Mouse (Mus musculus): ENCODE data around the gene Agtpbp1. TPM values are rescaled to one million over a fixed set of nuclear protein-coding genes. Genes with fewer than 3 reads are reported as not detected.

The Agtpbp1 gene
- polyA plus RNA-seq, 1 experiment from 2014 or later, result 30.1 TPM

DNA sequence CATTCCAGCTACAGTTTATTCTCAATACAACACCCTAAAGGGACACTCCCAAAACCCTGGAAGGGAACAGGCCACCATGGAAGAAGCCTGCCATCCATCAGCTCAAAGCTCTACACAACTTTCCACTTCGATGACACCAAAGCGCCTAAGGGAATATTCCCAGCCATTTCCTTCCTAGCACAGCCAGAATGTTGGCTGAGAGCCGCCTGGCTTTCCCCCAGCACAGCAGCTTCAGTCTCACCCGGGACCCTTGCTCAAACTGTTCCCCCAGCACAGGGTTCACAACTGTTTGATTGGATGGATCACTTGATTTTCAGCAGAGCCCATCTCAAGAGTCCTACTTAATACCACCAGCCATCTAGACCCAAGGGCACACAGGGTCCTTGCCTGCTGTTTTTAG is 37.3 kb downstream of the Agtpbp1 start:
- H3K9me3 ChIP-seq (replicated peaks), result no peaks in the 10 kb centered on the region
- no peak overlapping the region for H3K9ac ChIP-seq
- no peak for ATAC-seq
- H3K4me3 ChIP-seq, result no peak overlapping the region
- no peaks in the 10 kb centered on the region for H3K27me3 ChIP-seq
- peaks cover 3% of the 10 kb centered on the region; the same call in 1 of the 2 replicates for H3K4me1 ChIP-seq
- H3K36me3 ChIP-seq (ENCODE audit: poor library complexity, severe bottlenecking), result no peaks in the 10 kb centered on the region
- H3K4me2 ChIP-seq, result no peak overlapping the region
- 83% methylated on average over 4 of the region's 4 CpGs for WGBS
- no peak overlapping the region for H3K27ac ChIP-seq

DNA sequence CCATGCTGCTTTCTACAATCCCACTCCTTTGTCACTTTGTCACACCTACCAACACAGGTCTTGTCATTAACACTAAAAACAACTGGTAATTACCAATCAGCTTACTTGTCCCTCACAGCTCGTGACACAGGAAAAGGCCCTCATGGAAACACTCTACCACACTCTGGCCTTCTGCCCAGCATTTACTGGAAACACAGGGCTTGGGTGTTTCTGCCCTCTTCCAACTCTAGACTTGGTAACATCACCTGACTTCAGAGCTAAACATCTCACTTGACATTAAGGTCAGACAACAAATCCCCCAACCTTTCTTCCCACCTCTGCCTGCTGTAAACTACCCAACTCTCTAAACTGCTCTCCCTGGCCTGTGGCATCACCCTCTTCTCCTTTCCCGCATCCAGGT is 37.9 kb downstream of the Agtpbp1 start:
- no peak overlapping the region for H3K4me3 ChIP-seq
- ATAC-seq, result no peak
- H3K9ac ChIP-seq, result no peak overlapping the region
- H3K36me3 ChIP-seq (ENCODE audit: poor library complexity, severe bottlenecking), result no peaks in the 10 kb centered on the region
- peaks cover 3% of the 10 kb centered on the region; the same call in 1 of the 2 replicates for H3K4me1 ChIP-seq
- no peak overlapping the region for H3K27ac ChIP-seq
- no peak overlapping the region for H3K4me2 ChIP-seq
- no peaks in the 10 kb centered on the region for H3K9me3 ChIP-seq (replicated peaks)
- WGBS, result 72% methylated on average over 2 of the region's 2 CpGs
- no peaks in the 10 kb centered on the region for H3K27me3 ChIP-seq

DNA sequence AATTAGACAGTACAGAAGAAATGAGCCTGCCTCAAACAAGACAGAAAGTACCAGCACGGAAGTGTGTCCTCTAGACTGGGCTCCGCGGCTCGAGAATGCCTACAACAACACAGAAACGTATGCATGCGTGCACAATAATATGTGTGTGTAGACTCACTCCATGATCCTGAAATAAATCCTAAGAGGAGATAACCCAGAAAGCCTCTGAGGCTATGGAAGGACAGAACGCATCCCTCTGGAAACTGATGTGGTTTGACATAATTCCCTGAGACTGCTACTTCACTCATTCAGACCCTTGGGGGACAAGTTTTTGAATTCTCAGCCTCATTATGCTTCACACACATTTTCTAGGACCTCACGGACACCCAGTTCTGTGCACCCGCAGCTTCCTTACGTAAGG is 42.6 kb downstream of the Agtpbp1 start:
- no peak overlapping the region for H3K4me2 ChIP-seq
- no peak overlapping the region for H3K9ac ChIP-seq
- 88% methylated on average over 10 of the region's 10 CpGs for WGBS
- no peak overlapping the region for H3K4me3 ChIP-seq
- H3K36me3 ChIP-seq (ENCODE audit: poor library complexity, severe bottlenecking), result 0 out of 2 replicates have a peak, but pooled peaks cover 3% of the 10 kb centered on the region
- no peaks in the 10 kb centered on the region for H3K4me1 ChIP-seq
- no peaks in the 10 kb centered on the region for H3K9me3 ChIP-seq (replicated peaks)
- no peak for ATAC-seq
- H3K27ac ChIP-seq, result no peak overlapping the region
- H3K27me3 ChIP-seq, result no peaks in the 10 kb centered on the region

- H3K4me2 ChIP-seq, result no peak overlapping the region
- no peak overlapping the region for H3K9ac ChIP-seq
- no peaks in the 10 kb centered on the region for H3K27me3 ChIP-seq
- no peak overlapping the region for H3K27ac ChIP-seq
- WGBS, result 78% methylated on average over 5 of the region's 5 CpGs
- no peak for ATAC-seq
- no peaks in the 10 kb centered on the region for H3K9me3 ChIP-seq (replicated peaks)
- H3K36me3 ChIP-seq (ENCODE audit: poor library complexity, severe bottlenecking), result peaks cover 3% of the 10 kb centered on the region; the same call in 1 of the 2 replicates
- H3K4me1 ChIP-seq, result no peaks in the 10 kb centered on the region
- H3K4me3 ChIP-seq, result no peak overlapping the region
These were observed 45.0 kb downstream of the Agtpbp1 start for GRCm38 (mm10) chr13:59540030-59540429.

GRCm38 (mm10) chr13:59538661-59539060 is 46.4 kb downstream of the Agtpbp1 start:
- 96% methylated on average over 5 of the region's 5 CpGs for WGBS

DNA sequence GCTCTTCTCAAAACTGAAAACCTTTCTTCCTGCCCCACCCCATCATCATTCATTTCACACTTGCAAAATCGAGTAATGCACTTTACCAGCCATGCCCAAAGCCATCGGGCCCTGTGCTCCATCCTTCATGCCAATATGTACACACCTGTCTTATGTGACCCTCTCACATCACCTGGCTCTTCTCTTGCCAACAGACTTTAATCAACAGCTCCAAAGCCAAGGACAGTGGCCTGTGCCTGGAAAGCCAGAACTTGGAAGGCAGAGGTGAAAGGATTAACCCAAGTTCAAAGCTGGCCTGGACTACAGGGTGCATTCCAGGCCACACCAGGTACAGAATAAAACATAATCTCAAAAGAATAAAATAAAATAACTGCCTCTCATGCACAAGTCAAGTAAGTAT is 48.4 kb downstream of the Agtpbp1 start:
- no peak overlapping the region for H3K4me3 ChIP-seq
- no peak overlapping the region for H3K9ac ChIP-seq
- H3K4me1 ChIP-seq, result no peaks in the 10 kb centered on the region
- 86% methylated on average over 2 of the region's 2 CpGs for WGBS
- no peak for ATAC-seq
- no peak overlapping the region for H3K27ac ChIP-seq
- no peaks in the 10 kb centered on the region for H3K9me3 ChIP-seq (replicated peaks)
- H3K27me3 ChIP-seq, result no peaks in the 10 kb centered on the region
- peaks cover 14% of the 10 kb centered on the region for H3K36me3 ChIP-seq (ENCODE audit: poor library complexity, severe bottlenecking)
- H3K4me2 ChIP-seq, result no peak overlapping the region

More at GRCm38 (mm10) chr13:59538661-59539060, 46.4 kb downstream of the Agtpbp1 start:
- no peak for ATAC-seq
- no peak overlapping the region for H3K4me2 ChIP-seq
- H3K27ac ChIP-seq, result no peak overlapping the region
- H3K9ac ChIP-seq, result no peak overlapping the region
- no peaks in the 10 kb centered on the region for H3K4me1 ChIP-seq
- H3K36me3 ChIP-seq (ENCODE audit: poor library complexity, severe bottlenecking), result peaks cover 3% of the 10 kb centered on the region; the same call in 1 of the 2 replicates
- no peak overlapping the region for H3K4me3 ChIP-seq
- no peaks in the 10 kb centered on the region for H3K27me3 ChIP-seq
- H3K9me3 ChIP-seq (replicated peaks), result no peaks in the 10 kb centered on the region

DNA sequence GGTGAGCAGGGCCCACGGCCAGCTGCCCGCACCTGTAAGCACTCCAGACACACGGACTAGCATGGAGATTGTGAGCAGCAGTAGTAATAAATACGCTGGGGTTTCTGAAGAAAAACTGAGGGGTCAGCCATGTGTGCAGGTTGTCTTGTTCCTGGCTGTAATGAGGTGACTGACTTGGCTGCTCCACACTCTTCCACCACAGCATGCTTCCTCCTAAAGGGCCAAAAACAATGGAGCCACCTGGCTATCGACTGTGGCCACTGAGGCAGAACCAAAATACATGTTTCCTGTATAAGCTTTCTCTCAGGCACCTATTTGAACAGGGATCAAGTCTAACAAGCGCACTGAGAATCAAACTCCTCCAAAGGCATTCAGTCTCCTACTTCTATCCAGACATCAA is 49.3 kb downstream of the Agtpbp1 start:
- Histone ChIP-seq H3K4me2 (no peak overlapping the region), H3K4me1 (no peaks in the 10 kb centered on the region), H3K4me3 (no peak overlapping the region), H3K36me3 (ENCODE audit: poor library complexity, severe bottlenecking) (peaks cover 20% of the 10 kb centered on the region), H3K27me3 (no peaks in the 10 kb centered on the region), H3K9ac (no peak overlapping the region), H3K27ac (no peak overlapping the region), H3K9me3 (replicated peaks) (no peaks in the 10 kb centered on the region)
- no peak for ATAC-seq
- WGBS, result 86% methylated on average over 6 of the region's 6 CpGs

GRCm38 (mm10) chr13:59534301-59534700 is 50.7 kb downstream of the Agtpbp1 start:
- no peak for ATAC-seq
- Histone ChIP-seq H3K9me3 (replicated peaks) (no peaks in the 10 kb centered on the region), H3K27me3 (no peaks in the 10 kb centered on the region), H3K36me3 (ENCODE audit: poor library complexity, severe bottlenecking) (peaks cover 20% of the 10 kb centered on the region), H3K4me3 (no peak overlapping the region), H3K27ac (no peak overlapping the region), H3K9ac (no peak overlapping the region), H3K4me2 (no peak overlapping the region), H3K4me1 (no peaks in the 10 kb centered on the region)
- 72% methylated on average over 4 of the region's 4 CpGs for WGBS

DNA sequence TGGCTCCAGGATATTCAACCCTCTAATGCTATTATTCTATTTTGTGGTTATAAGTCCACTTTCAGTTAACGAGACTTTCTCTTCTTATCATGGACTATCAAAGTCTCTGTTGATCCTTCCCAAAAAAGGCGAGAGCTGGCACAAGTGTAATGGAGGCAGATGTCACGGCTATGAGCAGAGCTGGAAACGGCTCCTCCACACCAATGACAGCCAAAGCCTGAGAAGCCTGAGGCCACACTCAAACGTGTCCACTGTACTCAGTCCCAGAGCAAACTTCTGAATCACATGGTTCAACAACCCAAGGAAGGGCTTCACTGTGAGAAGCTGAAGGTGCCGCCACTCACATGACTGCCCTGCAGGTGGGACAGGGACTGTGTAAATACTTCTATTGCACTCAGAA is 51.7 kb downstream of the Agtpbp1 start:
- H3K36me3 ChIP-seq (ENCODE audit: poor library complexity, severe bottlenecking), result peaks cover 20% of the 10 kb centered on the region
- H3K27me3 ChIP-seq, result no peaks in the 10 kb centered on the region
- WGBS, result 75% methylated on average over 6 of the region's 6 CpGs
- ATAC-seq, result no peak
- no peaks in the 10 kb centered on the region for H3K4me1 ChIP-seq
- no peaks in the 10 kb centered on the region for H3K9me3 ChIP-seq (replicated peaks)
- no peak overlapping the region for H3K27ac ChIP-seq
- H3K4me2 ChIP-seq, result no peak overlapping the region
- H3K4me3 ChIP-seq, result no peak overlapping the region
- no peak overlapping the region for H3K9ac ChIP-seq

DNA sequence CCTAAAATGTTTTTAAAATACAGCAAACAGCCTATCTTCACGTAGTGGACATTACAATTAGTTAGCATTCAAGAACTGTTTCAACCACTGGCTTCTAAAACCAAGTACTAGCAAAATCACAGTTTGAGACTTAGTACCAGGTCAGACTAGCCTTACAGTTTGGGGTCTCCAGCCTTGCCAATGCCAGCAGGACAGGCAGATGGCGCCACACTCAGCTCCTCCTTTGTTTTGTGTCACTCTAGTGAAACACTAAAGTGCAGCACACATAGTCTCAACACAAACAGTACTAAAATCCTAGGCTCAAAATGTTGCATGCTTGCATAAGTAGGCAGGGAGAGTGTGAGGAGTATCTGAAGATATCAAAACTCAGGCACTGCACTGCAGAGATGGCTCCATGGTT is 53.8 kb downstream of the Agtpbp1 start:
- no peak overlapping the region for H3K9ac ChIP-seq
- no peaks in the 10 kb centered on the region for H3K27me3 ChIP-seq
- H3K4me2 ChIP-seq, result no peak overlapping the region
- no peak overlapping the region for H3K27ac ChIP-seq
- H3K4me1 ChIP-seq, result no peaks in the 10 kb centered on the region
- no peaks in the 10 kb centered on the region for H3K9me3 ChIP-seq (replicated peaks)
- 68% methylated on average over 2 of the region's 2 CpGs for WGBS
- H3K4me3 ChIP-seq, result no peak overlapping the region
- no peak for ATAC-seq
- peaks cover 36% of the 10 kb centered on the region for H3K36me3 ChIP-seq (ENCODE audit: poor library complexity, severe bottlenecking)

DNA sequence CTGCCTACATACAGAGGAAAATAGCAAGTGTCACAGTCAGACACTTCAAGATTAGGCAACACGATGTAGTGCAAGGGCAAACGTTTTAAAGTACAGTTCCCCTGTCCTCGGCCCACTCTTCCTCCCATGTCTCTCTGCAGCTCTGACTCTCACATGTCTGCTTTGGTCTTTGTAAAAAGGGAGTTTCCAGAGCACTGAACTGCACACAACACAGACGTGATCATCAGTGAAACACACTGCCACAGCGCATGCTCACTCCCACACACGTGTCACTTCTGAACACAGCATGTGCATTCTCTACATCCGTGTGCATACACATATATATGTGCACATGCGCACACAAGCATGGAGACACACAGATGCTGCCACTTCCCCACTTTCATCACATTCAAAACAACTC is 54.5 kb downstream of the Agtpbp1 start:
- Histone ChIP-seq H3K27me3 (no peaks in the 10 kb centered on the region), H3K9me3 (replicated peaks) (no peaks in the 10 kb centered on the region), H3K9ac (no peak overlapping the region), H3K27ac (no peak overlapping the region), H3K4me3 (no peak overlapping the region), H3K36me3 (ENCODE audit: poor library complexity, severe bottlenecking) (peaks cover 38% of the 10 kb centered on the region), H3K4me1 (no peaks in the 10 kb centered on the region), H3K4me2 (no peak overlapping the region)
- ATAC-seq, result no peak
- WGBS, result 87% methylated on average over 8 of the region's 8 CpGs

GRCm38 (mm10) chr13:59521271-59522064 is 63.6 kb downstream of the Agtpbp1 start:
- H3K4me3 ChIP-seq, result no peak overlapping the region
- H3K4me2 ChIP-seq, result no peak overlapping the region
- 86% methylated on average over 11 of the region's 11 CpGs for WGBS
- no peak overlapping the region for H3K9ac ChIP-seq
- H3K27ac ChIP-seq, result no peak overlapping the region
- H3K4me1 ChIP-seq, result no peaks in the 10 kb centered on the region
- H3K36me3 ChIP-seq (ENCODE audit: poor library complexity, severe bottlenecking), result peaks cover 28% of the 10 kb centered on the region
- ATAC-seq, result no peak
- no peaks in the 10 kb centered on the region for H3K27me3 ChIP-seq
- H3K9me3 ChIP-seq (replicated peaks), result no peaks in the 10 kb centered on the region

DNA sequence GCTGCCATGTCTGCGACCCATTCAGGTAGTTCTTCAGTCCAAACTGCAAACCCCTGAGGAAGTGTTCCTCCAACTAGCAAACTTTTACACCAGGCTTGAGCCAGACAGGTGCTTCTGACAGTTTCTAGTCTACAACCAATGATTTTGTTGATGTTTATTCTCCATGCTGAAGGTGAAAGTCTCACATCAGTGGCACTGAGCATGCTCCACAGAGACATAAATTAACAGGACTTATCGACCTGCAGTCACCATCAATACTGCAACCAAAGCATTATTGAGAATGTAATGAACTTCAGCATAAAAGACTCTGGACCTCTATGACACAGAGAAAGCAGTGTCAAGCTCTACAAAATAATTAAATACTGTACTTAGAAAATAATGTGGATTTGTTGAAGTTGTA is 64.2 kb downstream of the Agtpbp1 start:
- Histone ChIP-seq H3K9me3 (replicated peaks) (no peaks in the 10 kb centered on the region), H3K4me3 (no peak overlapping the region), H3K4me1 (no peaks in the 10 kb centered on the region), H3K9ac (no peak overlapping the region), H3K36me3 (ENCODE audit: poor library complexity, severe bottlenecking) (peaks cover 23% of the 10 kb centered on the region), H3K4me2 (no peak overlapping the region), H3K27me3 (no peaks in the 10 kb centered on the region), H3K27ac (no peak overlapping the region)
- 89% methylated on average over 2 of the region's 2 CpGs for whole genome bisulfite sequencing
- ATAC-seq, result no peak

All from forebrain, embryonic 13.5 days (tissue).